Mouse (Mus musculus) lung, postnatal 0 days (tissue): ENCODE results near the gene Tab3.

Experiments
- CTCF ChIP-seq: IDR thresholded peaks from 2 replicates; pipeline ENCODE4 v1.5.1; 2016; ENCODE audit warnings: antibody characterized with exemption, mild to moderate bottlenecking
- EP300 ChIP-seq: IDR thresholded peaks from 2 replicates; pipeline ENCODE4 v1.6.1; 2016; ENCODE audit warnings: antibody characterized with exemption, mild to moderate bottlenecking, control low read depth

DNA sequence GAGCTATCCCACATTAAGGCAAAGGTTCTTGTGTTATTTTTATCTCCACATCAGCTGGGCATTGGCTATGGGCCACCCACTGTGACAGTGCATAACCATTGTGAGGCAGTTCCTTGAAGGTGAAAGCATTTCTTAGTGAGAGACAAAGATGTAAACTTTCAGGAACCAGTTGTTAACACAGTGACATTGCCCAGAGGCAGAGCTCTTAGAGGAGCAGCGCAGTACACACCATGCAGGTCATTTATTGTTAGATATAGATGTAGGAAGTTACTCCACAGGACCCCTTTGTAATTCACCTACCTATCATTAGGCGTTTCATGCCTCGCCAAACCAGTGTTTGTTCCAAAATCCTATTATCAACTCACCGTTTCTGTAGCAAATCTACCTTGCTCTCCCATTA is 7.6 kb upstream of the Tab3 start:
- TF ChIP-seq CTCF (no peak), EP300 (no peak)
